Mouse (Mus musculus) stomach, postnatal 0 days (tissue): ENCODE data around the gene Mknk2. TPM values are rescaled to one million over a fixed set of nuclear protein-coding genes. Genes with fewer than 3 reads are reported as not detected.
"Not testable (repeated sequence)": the region's sequence is repeated elsewhere in the genome, so short reads cannot be mapped to it uniquely, and the experiment has no call there.

ENCODE experiments used
- ATAC-seq: fragments of 200-750 bp; cut with Nextera tagmentation; 2 replicates; pipeline ENCODE4 v1.8.0; 2017; ENCODE audit not compliant: low FRiP score, low TSS enrichment
- DNase-seq: peaks from one replicate; pipeline ENCODE4 v3.0.0-alpha.2; 2016; ENCODE audit warnings: low spot score
- H3K27ac ChIP-seq: fragments of 300-500 bp; sonication (generic); replicated peaks from 2 replicates; pipeline ENCODE4 v1.5.1; 2014; ENCODE audit warnings: mild to moderate bottlenecking, control low read depth
- H3K27me3 ChIP-seq: fragments of 300-500 bp; sonication (generic); 2 replicates; pipeline ENCODE4 v1.6.1; 2014; ENCODE audit warnings: low read length; ENCODE audit not compliant: control insufficient read depth, insufficient read depth
- H3K36me3 ChIP-seq: fragments of 300-500 bp; sonication (generic); 2 replicates; pipeline ENCODE4 v1.6.1; 2014; ENCODE audit warnings: low read length, mixed read lengths; ENCODE audit not compliant: control insufficient read depth, insufficient read depth
- H3K4me1 ChIP-seq: fragments of 300-500 bp; sonication (generic); replicated peaks from 2 replicates; pipeline ENCODE4 v1.6.1; 2014; ENCODE audit warnings: antibody characterized with exemption; ENCODE audit not compliant: control insufficient read depth, insufficient read depth
- H3K4me2 ChIP-seq: fragments of 300-500 bp; sonication (generic); replicated peaks from 2 replicates; pipeline ENCODE4 v1.6.1; 2014; ENCODE audit warnings: low read depth, mild to moderate bottlenecking, control low read depth, moderate library complexity
- H3K4me3 ChIP-seq: fragments of 300-500 bp; sonication (generic); 2 replicates; pipeline ENCODE4 v1.5.1; 2014; ENCODE audit warnings: low read depth, low read length, control low read depth
- H3K9ac ChIP-seq: fragments of 300-500 bp; sonication (generic); 2 replicates; pipeline ENCODE4 v1.6.1; 2014; ENCODE audit warnings: mild to moderate bottlenecking, low read length, control low read depth, mixed read lengths
- H3K9me3 ChIP-seq: fragments of 300-500 bp; sonication (generic); 2 replicates; pipeline ENCODE4 v1.6.1; 2016; ENCODE audit warnings: low read length; ENCODE audit not compliant: control insufficient read depth
- CTCF ChIP-seq: IDR thresholded peaks from 2 replicates; pipeline ENCODE4 v1.5.1; 2016; ENCODE audit warnings: antibody characterized with exemption, low read depth, mild to moderate bottlenecking, moderate library complexity
- EP300 ChIP-seq: optimal IDR thresholded peaks from 2 replicates; pipeline ENCODE3; 2016; ENCODE audit warnings: antibody characterized with exemption
- WGBS: fragments of 180-500 bp; shearing (Covaris S2); extraction: QIAGEN DNeasy Blood & Tissue Kit; methylation state at CpG from one replicate; pipeline ENCODE4 v1.1.7; 2014; 5-methylcytosine and 5-hydroxymethylcytosine counted together
- polyA plus RNA-seq: library from polyadenylated mRNA; unstranded; fragments of >200 nt; fragmentation: Nextera tagmentation; extraction: Ambion mirVana; gene quantifications from 2 replicates; pipeline ENCODE4 v1.2.1, GENCODE M21; 2015

Gene Mknk2
- polyA plus RNA-seq, 1 experiment from 2014 or later, result 55.2 TPM

- Histone ChIP-seq H3K4me1 (peaks cover 8% of the 10 kb centered on the region; the same call in 1 of the 2 replicates), H3K4me2 (peak overlapping the region; percentile 98), H3K4me3 (peak overlapping the region; percentile 88), H3K27ac (peak overlapping the region; percentile 90), H3K9me3 (no peaks in the 10 kb centered on the region), H3K27me3 (no peaks in the 10 kb centered on the region), H3K9ac (peak overlapping the region; percentile 93), H3K36me3 (no peaks in the 10 kb centered on the region)
- DNase-seq (peak; percentile 98), ATAC-seq (peak; percentile 88)
- TF ChIP-seq EP300, result no peak
- TF ChIP-seq CTCF, result no peak
- WGBS, result under 1% methylated on average over 62 of the region's 72 CpGs
Observed at GRCm38 (mm10) chr10:80656130-80656862, 21.6 kb downstream of the Mknk2 start.

GRCm38 (mm10) chr10:80655406-80656129 lies 22.3 kb downstream of the Mknk2 start:
- H3K27me3 ChIP-seq, result no peaks in the 10 kb centered on the region
- TF ChIP-seq CTCF (no peak), EP300 (no peak)
- H3K9ac ChIP-seq, result peak overlapping the region; percentile 93
- peak overlapping the region; percentile 88 for H3K4me3 ChIP-seq
- H3K27ac ChIP-seq, result peak overlapping the region; percentile 78
- H3K4me2 ChIP-seq, result peak overlapping the region; percentile 98
- ATAC-seq, result peak; percentile 25
- no peaks in the 10 kb centered on the region for H3K9me3 ChIP-seq
- 3% methylated on average over 12 of the region's 12 CpGs for WGBS
- H3K36me3 ChIP-seq, result no peaks in the 10 kb centered on the region
- DNase-seq, result no peak
- H3K4me1 ChIP-seq, result peaks cover 8% of the 10 kb centered on the region; the same call in 1 of the 2 replicates

GRCm38 (mm10) chr10:80654866-80655265 lies 23.0 kb downstream of the Mknk2 start:
- ATAC-seq (no peak), DNase-seq (no peak)
- WGBS, result 75% methylated on average over 6 of the region's 6 CpGs
- Histone ChIP-seq H3K4me1 (peaks cover 8% of the 10 kb centered on the region; the same call in 1 of the 2 replicates), H3K27me3 (no peaks in the 10 kb centered on the region), H3K9ac (peak overlapping the region; percentile 27; the same call in 1 of the 2 replicates), H3K36me3 (no peaks in the 10 kb centered on the region), H3K9me3 (no peaks in the 10 kb centered on the region), H3K27ac (no peak overlapping the region), H3K4me2 (no peak overlapping the region), H3K4me3 (no peak overlapping the region)
- TF ChIP-seq EP300, result no peak
- TF ChIP-seq CTCF, result no peak

- H3K4me1 ChIP-seq, result peaks cover 8% of the 10 kb centered on the region; the same call in 1 of the 2 replicates
- H3K9ac ChIP-seq, result no peak overlapping the region
- H3K27ac ChIP-seq, result no peak overlapping the region
- DNase-seq (no peak), ATAC-seq (no peak)
- TF ChIP-seq EP300 (no peak), CTCF (no peak)
- no peak overlapping the region for H3K4me2 ChIP-seq
- WGBS, result 82% methylated on average over 6 of the region's 6 CpGs
- H3K9me3 ChIP-seq, result no peaks in the 10 kb centered on the region
- H3K27me3 ChIP-seq, result no peaks in the 10 kb centered on the region
- H3K36me3 ChIP-seq, result no peaks in the 10 kb centered on the region
- no peak overlapping the region for H3K4me3 ChIP-seq
Observed at GRCm38 (mm10) chr10:80653156-80653720, 24.7 kb downstream of the Mknk2 start.

DNA sequence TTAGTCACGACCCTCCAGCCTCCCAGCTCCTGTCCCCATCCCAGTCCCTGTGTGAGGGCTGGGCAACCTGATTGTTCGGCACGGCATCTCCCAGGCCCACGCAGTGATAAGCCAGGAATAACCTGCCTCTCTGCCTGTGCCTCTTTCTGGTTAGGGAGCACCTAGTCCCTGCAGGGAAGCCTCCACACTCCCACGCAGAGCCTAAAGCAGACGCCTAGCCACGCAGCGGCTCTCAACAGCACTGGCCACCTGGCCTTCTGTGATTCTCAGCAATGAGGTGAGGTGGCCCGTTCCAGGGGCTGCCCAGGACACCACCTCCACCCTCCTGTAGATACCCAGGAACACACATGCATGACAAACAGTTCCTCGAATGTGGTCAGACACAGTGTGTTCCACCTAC lies 27.5 kb downstream of the Mknk2 start:
- no peak overlapping the region for H3K4me2 ChIP-seq
- TF ChIP-seq EP300, result no peak
- DNase-seq, result no peak
- H3K4me1 ChIP-seq, result peaks cover 5% of the 10 kb centered on the region; the same call in 1 of the 2 replicates
- WGBS, result 92% methylated on average over 10 of the region's 10 CpGs
- no peaks in the 10 kb centered on the region for H3K27me3 ChIP-seq
- H3K4me3 ChIP-seq, result no peak overlapping the region
- no peaks in the 10 kb centered on the region for H3K9me3 ChIP-seq
- H3K36me3 ChIP-seq, result peaks cover 3% of the 10 kb centered on the region
- H3K9ac ChIP-seq, result no peak overlapping the region
- ATAC-seq, result no peak
- no peak overlapping the region for H3K27ac ChIP-seq

GRCm38 (mm10) chr10:80649910-80650309 lies 28.0 kb downstream of the Mknk2 start:
- H3K4me3 ChIP-seq, H3K4me2 ChIP-seq, H3K9ac ChIP-seq, ATAC-seq, H3K9me3 ChIP-seq, H3K36me3 ChIP-seq, H3K4me1 ChIP-seq, H3K27me3 ChIP-seq, DNase-seq, H3K27ac ChIP-seq: not testable (repeated sequence)
- 86% methylated on average over 6 of the region's 6 CpGs for WGBS
